Mouse (Mus musculus) heart, embryonic 13.5 days (tissue): ENCODE results near the gene Dapl1. TPM values are rescaled to one million over a fixed set of nuclear protein-coding genes. Genes with fewer than 3 reads are reported as not detected.
A peak's percentile ranks its signal among the peaks of the same experiment; 100 is the strongest.

Experiments
- ATAC-seq: fragments of 200-750 bp; cut with Nextera tagmentation; 2 replicates; pipeline ENCODE4 v1.8.0; 2017; ENCODE audit warnings: moderate TSS enrichment; ENCODE audit not compliant: insufficient number of reproducible peaks, low FRiP score, low TSS enrichment; ENCODE audit errors: extremely low read depth
- H3K27ac ChIP-seq: fragments of 300-500 bp; sonication (generic); replicated peaks from 2 replicates; pipeline ENCODE4 v1.5.1; 2015; ENCODE audit warnings: moderate library complexity, mild to moderate bottlenecking, inconsistent platforms
- H3K27me3 ChIP-seq: fragments of 300-500 bp; sonication (generic); replicated peaks from 2 replicates; pipeline ENCODE4 v1.6.1; 2015; ENCODE audit warnings: mild to moderate bottlenecking, inconsistent platforms
- H3K36me3 ChIP-seq: fragments of 300-500 bp; sonication (generic); 2 replicates; pipeline ENCODE4 v1.6.1; 2015; ENCODE audit warnings: mild to moderate bottlenecking, inconsistent platforms
- H3K4me1 ChIP-seq: fragments of 300-500 bp; sonication (generic); 2 replicates; pipeline ENCODE4 v1.6.1; 2015; ENCODE audit warnings: inconsistent platforms
- H3K4me2 ChIP-seq: fragments of 300-500 bp; sonication (generic); 2 replicates; pipeline ENCODE4 v1.6.1; 2015; ENCODE audit warnings: inconsistent platforms, mild to moderate bottlenecking, moderate library complexity
- H3K4me3 ChIP-seq: fragments of 300-500 bp; sonication (generic); 2 replicates; pipeline ENCODE4 v1.5.1; 2015; ENCODE audit warnings: moderate library complexity, mild to moderate bottlenecking, inconsistent platforms
- H3K9ac ChIP-seq: fragments of 300-500 bp; sonication (generic); 2 replicates; pipeline ENCODE4 v1.6.1; 2015; ENCODE audit warnings: inconsistent platforms, mild to moderate bottlenecking, moderate library complexity
- H3K9me3 ChIP-seq: fragments of 300-500 bp; sonication (generic); 2 replicates; pipeline ENCODE4 v1.6.1; 2016; ENCODE audit warnings: inconsistent platforms
- WGBS: fragments of 180-500 bp; shearing (Covaris S2); methylation state at CpG from one replicate; pipeline ENCODE4 v1.1.7; 2015; ENCODE audit warnings: mixed read lengths; 5-methylcytosine and 5-hydroxymethylcytosine counted together
- polyA plus RNA-seq: library from polyadenylated mRNA; unstranded; fragments of >200 nt; fragmentation: Nextera tagmentation; extraction: Ambion mirVana; gene quantifications from 2 replicates; pipeline ENCODE4 v1.2.1, GENCODE M21; 2015

Gene Dapl1
- polyA plus RNA-seq, 1 experiment from 2014 or later: not detected

GRCm38 (mm10) chr2:59452102-59452501 is 32.4 kb upstream of the Dapl1 start:
- peaks cover under 1% of the 10 kb centered on the region for H3K9me3 ChIP-seq
- no peaks in the 10 kb centered on the region for H3K27me3 ChIP-seq
- no peak overlapping the region for H3K27ac ChIP-seq
- WGBS: 72% methylated on average over 3 of the region's 3 CpGs
- no peak overlapping the region for H3K9ac ChIP-seq
- no peak overlapping the region for H3K4me2 ChIP-seq
- H3K36me3 ChIP-seq: no peaks in the 10 kb centered on the region
- H3K4me3 ChIP-seq: no peak overlapping the region
- no peaks in the 10 kb centered on the region for H3K4me1 ChIP-seq
- ATAC-seq: no peak

GRCm38 (mm10) chr2:59462086-59462485 is 22.4 kb upstream of the Dapl1 start:
- Histone ChIP-seq H3K4me1 (peaks cover 7% of the 10 kb centered on the region), H3K27ac (no peak overlapping the region)
- 77% methylated on average over 6 of the region's 6 CpGs for WGBS

DNA sequence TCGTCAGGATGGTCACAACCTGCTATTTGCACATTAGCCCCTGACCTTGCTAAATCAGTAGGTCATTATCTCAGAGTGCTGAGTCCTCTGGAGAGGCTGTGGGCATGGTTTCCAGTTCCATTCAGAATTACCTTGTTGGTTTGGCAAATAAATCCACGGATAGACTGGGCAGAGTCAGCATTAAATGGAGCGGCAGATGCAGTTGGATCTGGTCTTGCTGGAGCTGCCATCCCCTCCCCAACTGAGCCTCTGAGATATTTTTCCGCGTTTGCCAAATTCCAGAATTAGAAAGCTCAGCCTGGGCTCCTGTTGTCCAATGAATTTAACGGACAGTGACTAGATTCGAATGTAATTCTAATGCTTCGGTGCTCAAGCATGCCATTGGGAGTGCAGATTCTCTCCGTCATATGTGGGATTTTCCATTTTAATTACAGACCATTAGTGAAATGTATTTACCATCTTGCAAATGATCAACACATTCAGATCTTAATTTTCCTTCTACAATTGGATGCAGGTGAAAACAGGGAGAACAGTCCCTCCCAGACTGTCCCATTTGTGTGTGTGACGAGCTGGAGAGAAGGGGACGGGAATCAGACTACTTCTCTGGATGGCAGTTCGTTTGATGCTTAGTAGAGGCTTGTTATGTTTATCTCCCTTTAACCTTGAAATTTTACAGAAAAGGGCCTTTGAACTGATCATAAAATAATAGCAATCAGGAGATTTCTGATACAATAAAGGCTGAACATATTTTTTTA is 20.8 kb upstream of the Dapl1 start:
- H3K4me2 ChIP-seq: no peak overlapping the region
- no peak overlapping the region for H3K4me3 ChIP-seq
- no peaks in the 10 kb centered on the region for H3K27me3 ChIP-seq
- no peaks in the 10 kb centered on the region for H3K36me3 ChIP-seq
- no peak overlapping the region for H3K9ac ChIP-seq
- 0 out of 2 replicates have a peak, but pooled peaks cover 6% of the 10 kb centered on the region for H3K9me3 ChIP-seq
- WGBS: 67% methylated on average over 12 of the region's 12 CpGs
- ATAC-seq: no peak
- peaks cover 13% of the 10 kb centered on the region for H3K4me1 ChIP-seq
- H3K27ac ChIP-seq: no peak overlapping the region

More at GRCm38 (mm10) chr2:59462086-59462485, 22.4 kb upstream of the Dapl1 start:
- no peak for ATAC-seq
- Histone ChIP-seq H3K4me2 (no peak overlapping the region), H3K9ac (no peak overlapping the region), H3K9me3 (peaks cover 10% of the 10 kb centered on the region), H3K27me3 (no peaks in the 10 kb centered on the region), H3K36me3 (no peaks in the 10 kb centered on the region), H3K4me3 (no peak overlapping the region)

DNA sequence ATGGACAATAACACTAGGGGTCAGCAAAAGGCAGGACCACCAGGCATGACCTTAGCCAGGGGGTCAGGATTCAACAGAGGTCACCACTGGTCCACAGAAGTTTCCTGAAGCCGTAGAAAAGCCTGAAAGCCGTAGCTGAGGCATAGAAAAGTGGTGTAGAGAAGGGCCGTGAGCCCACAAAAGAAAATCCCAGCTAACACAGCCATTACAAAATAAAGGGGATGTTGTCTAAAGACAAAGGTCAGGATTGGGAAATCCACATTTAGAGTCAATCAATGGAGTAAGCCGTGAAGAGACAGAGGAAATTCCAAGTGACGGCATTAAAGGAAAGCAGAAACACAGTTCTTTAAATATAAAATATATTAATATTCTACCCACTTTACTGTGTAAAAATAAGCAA is 18.8 kb upstream of the Dapl1 start:
- no peaks in the 10 kb centered on the region for H3K9me3 ChIP-seq
- H3K36me3 ChIP-seq: no peaks in the 10 kb centered on the region
- no peak overlapping the region for H3K4me3 ChIP-seq
- H3K27me3 ChIP-seq: no peaks in the 10 kb centered on the region
- no peak overlapping the region for H3K27ac ChIP-seq
- H3K4me1 ChIP-seq: peaks cover 20% of the 10 kb centered on the region
- no peak overlapping the region for H3K4me2 ChIP-seq
- H3K9ac ChIP-seq: no peak overlapping the region
- ATAC-seq: no peak
- WGBS: 87% methylated on average over 5 of the region's 5 CpGs

DNA sequence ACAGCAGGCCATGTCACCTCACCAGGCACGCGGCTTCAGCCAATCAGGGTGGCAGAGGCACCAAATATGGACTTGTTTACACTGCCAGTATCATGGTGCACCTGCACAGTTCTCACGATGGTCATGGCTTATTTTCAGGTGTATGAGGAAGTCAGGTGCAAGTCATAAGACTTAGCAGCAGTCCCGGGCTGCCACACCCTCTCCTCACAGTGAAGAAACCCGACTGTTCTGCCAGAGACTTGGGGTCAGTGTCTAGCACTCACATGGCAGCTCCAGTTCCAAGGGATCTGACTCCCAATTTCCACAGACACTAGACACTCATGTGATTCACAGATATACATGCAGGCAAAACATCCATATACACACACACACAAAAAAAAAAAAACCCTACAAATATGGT is 18.1 kb upstream of the Dapl1 start:
- no peak for ATAC-seq
- Histone ChIP-seq H3K27me3 (no peaks in the 10 kb centered on the region), H3K27ac (no peak overlapping the region), H3K4me1 (peaks cover 27% of the 10 kb centered on the region), H3K4me2 (no peak overlapping the region), H3K9me3 (no peaks in the 10 kb centered on the region), H3K36me3 (no peaks in the 10 kb centered on the region), H3K9ac (no peak overlapping the region), H3K4me3 (no peak overlapping the region)
- 75% methylated on average over 5 of the region's 5 CpGs for WGBS

- H3K9me3 ChIP-seq: no peaks in the 10 kb centered on the region
- no peak for ATAC-seq
Measured at GRCm38 (mm10) chr2:59467085-59467484, 17.4 kb upstream of the Dapl1 start.

GRCm38 (mm10) chr2:59467976-59468375 is 16.5 kb upstream of the Dapl1 start:
- 86% methylated on average over 6 of the region's 6 CpGs for WGBS
- no peaks in the 10 kb centered on the region for H3K9me3 ChIP-seq

More at GRCm38 (mm10) chr2:59467085-59467484, 17.4 kb upstream of the Dapl1 start:
- Histone ChIP-seq H3K4me3 (no peak overlapping the region), H3K9ac (no peak overlapping the region), H3K36me3 (no peaks in the 10 kb centered on the region), H3K27me3 (no peaks in the 10 kb centered on the region), H3K4me2 (no peak overlapping the region), H3K4me1 (peaks cover 29% of the 10 kb centered on the region), H3K27ac (no peak overlapping the region)
- WGBS: 28% methylated on average over 4 of the region's 4 CpGs

GRCm38 (mm10) chr2:59469590-59470245 is 14.7 kb upstream of the Dapl1 start:
- H3K9ac ChIP-seq: no peak overlapping the region
- no peak for ATAC-seq
- H3K36me3 ChIP-seq: no peaks in the 10 kb centered on the region
- no peaks in the 10 kb centered on the region for H3K27me3 ChIP-seq
- 55% methylated on average over 8 of the region's 8 CpGs for WGBS
- H3K4me3 ChIP-seq: no peak overlapping the region
- peak overlapping the region; percentile 52 for H3K27ac ChIP-seq
- H3K9me3 ChIP-seq: no peaks in the 10 kb centered on the region
- peaks cover 26% of the 10 kb centered on the region for H3K4me1 ChIP-seq
- no peak overlapping the region for H3K4me2 ChIP-seq

More at GRCm38 (mm10) chr2:59467976-59468375, 16.5 kb upstream of the Dapl1 start:
- H3K4me1 ChIP-seq: peaks cover 29% of the 10 kb centered on the region
- no peak overlapping the region for H3K9ac ChIP-seq
- no peak overlapping the region for H3K4me2 ChIP-seq
- no peaks in the 10 kb centered on the region for H3K27me3 ChIP-seq
- no peaks in the 10 kb centered on the region for H3K36me3 ChIP-seq
- no peak for ATAC-seq
- no peak overlapping the region for H3K4me3 ChIP-seq
- H3K27ac ChIP-seq: no peak overlapping the region

- no peak overlapping the region for H3K4me3 ChIP-seq
- peak overlapping the region; percentile 16; the same call in 1 of the 2 replicates for H3K4me2 ChIP-seq
- H3K27me3 ChIP-seq: no peaks in the 10 kb centered on the region
- ATAC-seq: no peak
- 0 out of 2 replicates have a peak overlapping the region, but pooled peaks have one; percentile 8 for H3K9ac ChIP-seq
- H3K4me1 ChIP-seq: peaks cover 26% of the 10 kb centered on the region
- no peaks in the 10 kb centered on the region for H3K9me3 ChIP-seq
- no peaks in the 10 kb centered on the region for H3K36me3 ChIP-seq
- WGBS: 59% methylated on average over 11 of the region's 11 CpGs
- peak overlapping the region; percentile 52 for H3K27ac ChIP-seq
Measured at GRCm38 (mm10) chr2:59470326-59471031, 14.0 kb upstream of the Dapl1 start.

- Histone ChIP-seq H3K4me3 (no peak overlapping the region), H3K4me1 (peaks cover 26% of the 10 kb centered on the region), H3K27ac (peak overlapping the region; percentile 52), H3K4me2 (peak overlapping the region; percentile 16; the same call in 1 of the 2 replicates), H3K36me3 (no peaks in the 10 kb centered on the region), H3K9me3 (no peaks in the 10 kb centered on the region), H3K9ac (0 out of 2 replicates have a peak overlapping the region, but pooled peaks have one; percentile 8), H3K27me3 (no peaks in the 10 kb centered on the region)
- WGBS: 43% methylated on average over 15 of the region's 15 CpGs
- no peak for ATAC-seq
Measured at GRCm38 (mm10) chr2:59471051-59471948, 13.2 kb upstream of the Dapl1 start.
